Mouse (Mus musculus) MEL (cell line): ENCODE measurements around the gene Arhgap1.

Experiments used
- BHLHE40 ChIP-seq: IDR thresholded peaks from 2 replicates; pipeline ENCODE4 v1.6.1; 2012; ENCODE audit warnings: low read depth, mild to moderate bottlenecking, inconsistent platforms, low read length, improper control_type of control experiment, borderline replicate concordance
- CTCF ChIP-seq, 3 experiments: IDR thresholded peaks in 2 of 3; conservative IDR thresholded peaks in 1 of 3; 2 replicates each; pipeline ENCODE4 v1.5.1; 2011 to 2012; ENCODE audit warnings: low read length in 3 of 3, low read depth in 2 of 3, mild to moderate bottlenecking in 2 of 3, improper control_type of control experiment in 1 of 3, inconsistent platforms in 1 of 3, mixed read lengths in 1 of 3, moderate library complexity in 1 of 3; ENCODE audit not compliant: control insufficient read depth in 1 of 3, insufficient read depth in 1 of 3, poor library complexity in 1 of 3, severe bottlenecking in 1 of 3
- EP300 ChIP-seq, 2 experiments: IDR thresholded peaks; 2 replicates each; pipeline ENCODE4 v1.6.1; 2011; ENCODE audit warnings: improper control_type of control experiment in 2 of 2, low read length in 2 of 2, low read depth in 1 of 2, mild to moderate bottlenecking in 1 of 2
- HCFC1 ChIP-seq: IDR thresholded peaks from 2 replicates; pipeline ENCODE4 v1.6.1; 2012; ENCODE audit warnings: low read depth, mild to moderate bottlenecking, inconsistent platforms, low read length, improper control_type of control experiment, moderate library complexity
- MEF2A ChIP-seq: IDR thresholded peaks from 2 replicates; pipeline ENCODE4 v1.6.1; 2014; ENCODE audit warnings: low read depth, mild to moderate bottlenecking, inconsistent platforms, low read length, improper control_type of control experiment; ENCODE audit not compliant: poor library complexity, insufficient replicate concordance, severe bottlenecking; ENCODE audit errors: extremely low read depth
- POLR2A ChIP-seq, 2 experiments: IDR thresholded peaks; 2 replicates each; pipeline ENCODE4 v1.6.1; 2011 to 2012; ENCODE audit warnings: low read length in 2 of 2, mild to moderate bottlenecking in 2 of 2, control low read depth in 1 of 2, improper control_type of control experiment in 1 of 2, low read depth in 1 of 2, moderate library complexity in 1 of 2; ENCODE audit not compliant: control insufficient read depth in 1 of 2, insufficient read depth in 1 of 2, poor library complexity in 1 of 2
- USF2 ChIP-seq, 2 experiments: IDR thresholded peaks; 2 replicates each; pipeline ENCODE4 v1.6.1; 2011 to 2012; ENCODE audit warnings: improper control_type of control experiment in 2 of 2, low read length in 2 of 2, borderline replicate concordance in 1 of 2, inconsistent platforms in 1 of 2, low read depth in 1 of 2, mild to moderate bottlenecking in 1 of 2; ENCODE audit not compliant: insufficient read depth in 1 of 2

GRCm38 (mm10) chr2:91682850-91683249 lies 33.2 kb downstream of the Arhgap1 start:
- TF ChIP-seq CTCF (IDR thresholded peaks at IDR 0.05 in 2 of 3, conservative IDR thresholded peaks at IDR 0.05 in 1 of 3; ENCODE audit: control insufficient read depth in 1 of 3, insufficient read depth in 1 of 3, low read depth in 2 of 3, low read length in 3 of 3, poor library complexity in 1 of 3, severe bottlenecking in 1 of 3) (peak; percentile 36 to 55 (median 40); a peak in 5 of 6 replicates), HCFC1 (no peak), MEF2A (no peak), EP300 (IDR thresholded peaks at IDR 0.05; ENCODE audit: low read depth in 1 of 2, low read length in 2 of 2) (no peak), USF2 (IDR thresholded peaks at IDR 0.05; ENCODE audit: borderline replicate concordance in 1 of 2, insufficient read depth in 1 of 2, low read depth in 1 of 2, low read length in 2 of 2) (no peak), BHLHE40 (no peak), POLR2A (IDR thresholded peaks at IDR 0.05; ENCODE audit: control insufficient read depth in 1 of 2, insufficient read depth in 1 of 2, low read depth in 1 of 2, low read length in 2 of 2, poor library complexity in 1 of 2) (no peak)
